Mouse (Mus musculus): Measurements from ENCODE around the gene Dync1i1.

GRCm38 (mm10) chr6:5701826-5702225, 23.6 kb upstream of the Dync1i1 start:
- TF ChIP-seq POLR2A (IDR thresholded peaks at IDR 0.05; ENCODE audit: insufficient read depth, low read depth, low read length) (no peak), CTCF (IDR thresholded peaks at IDR 0.05) (no peak)
